Mouse (Mus musculus): ENCODE data around the gene Tdpoz2. TPM values are rescaled to one million over a fixed set of nuclear protein-coding genes. Genes with fewer than 3 reads are reported as not detected.
A peak's percentile ranks its signal among the peaks of the same experiment; 100 is the strongest.
"Not testable (repeated sequence)": the region's sequence is repeated elsewhere in the genome, so short reads cannot be mapped to it uniquely, and the experiment has no call there.

Gene Tdpoz2
- total RNA-seq (2021) = not detected
- long read RNA-seq, experiment 1 = 0 reads
- long read RNA-seq, experiment 2 = 0 reads

GRCm38 (mm10) chr3:93652586-93652985 lies at the start of gene Tdpoz2:
Gene Tdpoz2, minus strand, starts transcription at chr3:93652686.
- DNase-seq (ENCODE audit: low spot score in 2 of 2) = no peak

DNA sequence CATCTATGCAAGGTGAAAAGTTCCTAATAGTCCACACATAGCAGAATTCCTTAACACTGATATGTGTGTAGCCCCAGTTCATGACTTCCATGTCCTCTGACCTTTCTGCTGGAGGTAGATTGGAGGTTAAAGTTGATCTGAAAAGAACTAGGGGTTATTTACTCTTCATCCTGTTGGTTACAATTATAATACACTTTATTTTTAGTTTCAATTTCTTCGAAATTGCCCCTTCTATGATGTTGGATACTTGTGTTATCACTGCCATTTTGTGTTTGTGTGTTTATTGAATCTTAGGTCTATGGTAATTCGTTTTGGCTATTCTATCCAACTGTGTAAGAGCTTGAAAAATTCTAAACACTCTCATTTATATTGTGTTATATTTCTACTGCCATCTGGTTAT lies 40.5 kb upstream of the Tdpoz2 start, which contains the start of gene Gm37596:
Gene Gm37596 (minus strand): TSS at position 101 of the 400 bp plus-strand sequence.
- not testable (repeated sequence) for DNase-seq (ENCODE audit: low spot score in 2 of 2)

DNA sequence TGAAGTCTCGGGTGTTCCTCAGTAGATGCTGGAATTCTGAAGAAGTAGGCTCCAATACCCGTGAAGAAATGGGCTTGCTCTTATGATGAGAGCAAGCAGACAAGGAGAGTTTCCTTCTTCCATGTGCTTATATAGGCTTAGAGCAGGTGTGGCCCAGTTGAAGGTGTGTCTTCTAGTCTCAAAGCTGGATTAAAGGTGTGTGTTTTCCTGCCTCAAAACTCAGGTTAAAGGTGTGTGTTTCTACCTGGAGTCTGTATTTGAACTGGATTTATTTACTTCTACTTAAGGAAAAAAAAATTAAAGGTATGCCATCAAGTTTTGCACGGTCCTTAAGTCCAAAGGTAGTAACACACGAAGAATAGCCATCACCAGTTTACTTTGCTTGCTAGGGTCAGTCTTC lies 23.7 kb upstream of the Tdpoz2 start, which contains the start of gene Tdpoz1:
Gene Tdpoz1 (minus strand): TSS at position 101 of the 400 bp plus-strand sequence.
- DNase-seq (ENCODE audit: low spot score in 2 of 2) = not testable (repeated sequence)

GRCm38 (mm10) chr3:93670805-93671503 lies 18.5 kb upstream of the Tdpoz2 start:
- not testable (repeated sequence) for DNase-seq (ENCODE audit: low spot score in 2 of 2)

GRCm38 (mm10) chr3:93654260-93654659 lies 1.8 kb upstream of the Tdpoz2 start:
- DNase-seq (ENCODE audit: low spot score in 2 of 2) = no peak

- DNase-seq (ENCODE audit: low spot score in 2 of 2) = not testable (repeated sequence)
These were observed 21.4 kb downstream of the Tdpoz2 start for GRCm38 (mm10) chr3:93630917-93631714.

DNA sequence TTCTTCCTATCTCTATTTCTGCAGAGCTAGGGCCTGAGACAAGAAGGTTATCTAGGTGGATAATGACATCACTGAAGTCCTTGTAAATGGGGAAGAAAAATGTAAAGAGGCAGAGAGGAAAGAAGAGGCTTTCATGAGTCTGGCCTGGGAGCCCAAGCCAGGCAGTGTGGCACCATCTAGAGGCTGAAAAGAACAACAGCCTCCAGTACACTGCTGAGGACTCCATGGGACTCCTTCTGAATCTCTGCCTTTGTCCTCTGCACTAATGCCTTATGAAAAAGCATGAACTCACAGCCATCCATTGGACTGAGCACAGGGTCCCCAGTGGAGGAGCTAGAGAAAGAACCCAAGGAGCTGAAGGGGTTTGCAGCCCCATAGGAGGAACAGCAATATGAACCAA lies 43.5 kb downstream of the Tdpoz2 start:
- peak in 1 of 2 experiments; percentile 30 for DNase-seq (ENCODE audit: low spot score in 2 of 2)

GRCm38 (mm10) chr3:93601903-93602302 lies 50.6 kb downstream of the Tdpoz2 start:
- DNase-seq (ENCODE audit: low spot score in 2 of 2) = no peak

Other genes with a start within 250 kb of the Tdpoz2 start
- 1 to 10 TPM in 1 of 2 experiments, under 1 TPM in 1; 0.90 to 1.0 TPM for gene Tchh, start 210.4 kb downstream of the Tdpoz2 start, total RNA-seq (2021)
- gene Tchhl1, start 183.9 kb downstream of the Tdpoz2 start, total RNA-seq (2021) = not detected
- gene S100a11, start 132.2 kb downstream of the Tdpoz2 start, total RNA-seq (2021) = 10 to 100 TPM; 11.8 to 17.4 TPM
- 10 to 100 TPM; 31.1 to 34.9 TPM for gene S100a10, start 97.6 kb downstream of the Tdpoz2 start, total RNA-seq (2021)
- not detected for gene Tdpoz1, start 23.6 kb upstream of the Tdpoz2 start, total RNA-seq (2021)
- gene Gm37596, start 40.4 kb upstream of the Tdpoz2 start, total RNA-seq (2021) = not detected
- gene Gm5773, start 120.3 kb upstream of the Tdpoz2 start, total RNA-seq (2021) = not detected
- not detected for gene Tdpoz4, start 143.7 kb upstream of the Tdpoz2 start, total RNA-seq (2021)
- not detected for gene Tdpoz3, start 173.3 kb upstream of the Tdpoz2 start, total RNA-seq (2021)